Mouse (Mus musculus) neural tube, embryonic 10.5 days (tissue): ENCODE data around the gene Dbn1.

Experiments
- DNase-seq: peaks from one replicate; pipeline ENCODE4 v3.0.0-alpha.2; 2017; ENCODE audit warnings: low spot score; ENCODE audit errors: extremely low spot score

Dbn1 gene

DNA sequence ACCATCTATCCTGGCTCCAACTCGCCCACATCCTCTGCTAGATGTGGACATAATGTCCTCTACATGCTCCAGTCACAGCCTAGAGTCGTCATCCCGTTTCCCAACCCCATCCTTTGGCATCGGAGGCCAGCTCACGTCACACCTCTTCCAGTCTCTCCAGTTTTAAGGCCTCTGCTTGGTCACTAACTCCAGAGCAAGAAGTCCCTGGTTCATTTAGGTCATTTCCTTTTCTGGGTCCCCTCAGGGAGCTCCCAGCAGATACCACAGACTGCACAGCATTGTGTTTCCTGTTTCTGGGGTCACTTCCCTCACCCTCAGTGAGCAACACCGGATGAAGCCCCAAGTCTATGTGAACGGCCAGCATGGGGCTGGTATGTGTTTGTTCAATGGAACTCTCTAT is 8.9 kb downstream of the Dbn1 start:
- no peak for DNase-seq

DNA sequence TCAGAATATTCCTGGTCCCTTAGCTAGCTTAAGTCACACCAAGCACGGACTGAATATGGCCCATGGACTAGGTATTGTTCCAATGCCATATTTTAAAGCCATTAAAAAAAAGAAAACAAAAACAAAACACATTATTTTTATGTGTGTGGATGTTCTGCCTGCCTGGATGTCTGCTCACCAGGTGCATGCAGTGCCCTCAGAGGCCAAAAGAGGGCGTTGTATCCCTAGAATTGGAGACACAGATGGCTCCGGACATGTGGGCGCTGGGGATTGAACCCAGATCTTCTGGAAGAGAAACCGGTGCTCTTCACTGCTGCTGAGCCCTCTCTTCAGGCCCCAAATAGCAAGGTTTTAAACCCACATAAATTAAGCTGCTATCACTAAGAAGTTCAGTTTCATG is 9.9 kb downstream of the Dbn1 start:
- peak; percentile 44 for DNase-seq

DNA sequence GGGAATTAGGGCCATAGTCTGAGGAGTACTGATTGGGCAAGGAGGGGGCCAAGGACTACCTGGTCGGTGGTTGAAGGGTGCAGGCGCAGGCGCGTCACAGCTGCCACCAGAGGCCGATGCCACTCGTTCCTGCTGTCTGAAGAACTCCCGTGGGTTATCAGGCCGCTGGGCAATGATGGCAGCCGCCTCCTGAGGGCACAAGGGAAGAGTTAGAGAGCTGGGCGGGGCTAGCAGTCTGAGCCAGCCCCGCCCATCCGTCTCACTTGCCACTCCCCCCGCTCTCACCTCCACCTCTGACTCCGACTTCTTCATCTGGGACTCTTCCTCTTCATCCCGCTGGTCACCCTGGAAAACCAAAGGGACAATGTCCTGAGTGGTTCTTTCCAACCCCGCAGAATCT is 10.4 kb downstream of the Dbn1 start:
- DNase-seq = no peak

GRCm38 (mm10) chr13:55476256-55476655 is 11.7 kb downstream of the Dbn1 start:
- no peak for DNase-seq

DNA sequence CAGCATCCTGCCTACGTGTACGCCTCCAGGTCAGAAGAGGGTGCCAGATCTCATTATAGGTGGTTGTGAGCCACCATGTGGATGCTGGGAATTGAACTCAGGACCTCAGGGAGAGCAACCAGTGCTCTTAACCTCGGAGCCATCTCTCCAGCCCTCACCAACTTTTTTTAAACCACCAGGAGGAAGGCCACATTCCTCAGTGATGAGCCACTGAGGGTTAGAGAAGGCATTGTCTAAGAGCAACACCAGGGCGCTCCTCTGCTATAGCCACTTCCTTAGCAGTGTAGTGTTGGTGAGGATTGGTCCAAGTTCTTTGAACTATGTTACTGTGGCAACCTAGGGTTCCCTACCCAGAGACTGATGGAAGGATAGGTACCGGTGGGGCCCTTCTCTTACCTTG is 12.2 kb downstream of the Dbn1 start:
- DNase-seq = no peak

- DNase-seq = peak; percentile 49
These were observed 13.3 kb downstream of the Dbn1 start for GRCm38 (mm10) chr13:55474621-55475069.

DNA sequence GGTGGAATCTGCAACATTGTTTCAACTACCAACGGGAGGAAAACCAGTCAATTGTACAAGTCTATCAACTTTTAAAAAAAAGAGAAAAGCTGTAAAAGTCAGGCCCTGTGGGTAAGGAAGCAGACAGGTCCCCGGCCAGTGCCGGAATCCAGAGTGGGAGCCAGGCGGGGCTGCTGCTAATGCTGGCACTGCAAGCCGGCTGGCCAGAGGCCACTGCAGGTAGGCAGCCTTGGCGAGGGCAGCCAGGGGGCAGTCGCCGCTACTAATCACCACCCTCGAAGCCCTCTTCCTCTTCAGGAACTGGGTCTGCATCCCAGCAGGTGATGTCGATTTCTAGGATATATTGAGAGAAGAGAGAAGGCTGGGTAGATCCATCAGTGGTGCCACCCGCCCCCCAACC is 13.9 kb downstream of the Dbn1 start:
- no peak for DNase-seq

DNA sequence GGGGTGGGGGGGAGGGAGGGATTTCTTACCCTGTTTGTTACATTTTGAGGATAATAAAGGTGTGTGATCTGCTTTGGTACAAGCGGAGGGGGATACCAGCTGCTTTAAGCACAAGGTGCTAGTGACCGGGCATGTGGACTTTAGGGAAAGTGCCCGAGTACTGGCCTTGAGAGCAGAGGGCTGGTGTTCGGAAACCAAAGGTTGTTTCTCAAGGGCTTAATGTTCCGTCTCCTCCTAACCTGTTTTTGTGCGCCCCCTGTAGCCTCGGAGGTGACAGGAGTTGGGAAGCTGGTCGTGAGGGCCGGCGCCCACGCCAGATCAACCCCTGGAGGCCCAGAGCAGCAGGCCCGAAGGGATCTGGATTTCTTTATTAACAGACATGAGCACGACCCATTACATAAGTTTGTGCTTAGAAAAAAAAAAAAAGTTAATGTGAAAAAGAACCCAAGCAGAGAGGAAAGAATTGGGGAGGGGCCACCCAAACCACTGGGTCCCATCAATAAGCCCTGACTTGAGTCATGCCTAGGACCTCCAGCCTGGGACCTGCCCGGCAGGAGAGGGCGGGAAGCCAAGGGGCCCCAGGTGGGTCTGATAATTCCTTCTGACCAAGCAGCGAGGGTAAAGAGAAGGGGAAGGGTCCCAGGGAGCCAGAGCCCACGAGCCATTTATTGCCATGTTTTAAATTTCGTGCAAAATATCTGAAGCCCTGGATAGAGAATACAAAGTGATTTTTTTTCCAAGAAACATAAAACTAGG is 14.7 kb downstream of the Dbn1 start:
- peak; percentile 54 for DNase-seq

DNA sequence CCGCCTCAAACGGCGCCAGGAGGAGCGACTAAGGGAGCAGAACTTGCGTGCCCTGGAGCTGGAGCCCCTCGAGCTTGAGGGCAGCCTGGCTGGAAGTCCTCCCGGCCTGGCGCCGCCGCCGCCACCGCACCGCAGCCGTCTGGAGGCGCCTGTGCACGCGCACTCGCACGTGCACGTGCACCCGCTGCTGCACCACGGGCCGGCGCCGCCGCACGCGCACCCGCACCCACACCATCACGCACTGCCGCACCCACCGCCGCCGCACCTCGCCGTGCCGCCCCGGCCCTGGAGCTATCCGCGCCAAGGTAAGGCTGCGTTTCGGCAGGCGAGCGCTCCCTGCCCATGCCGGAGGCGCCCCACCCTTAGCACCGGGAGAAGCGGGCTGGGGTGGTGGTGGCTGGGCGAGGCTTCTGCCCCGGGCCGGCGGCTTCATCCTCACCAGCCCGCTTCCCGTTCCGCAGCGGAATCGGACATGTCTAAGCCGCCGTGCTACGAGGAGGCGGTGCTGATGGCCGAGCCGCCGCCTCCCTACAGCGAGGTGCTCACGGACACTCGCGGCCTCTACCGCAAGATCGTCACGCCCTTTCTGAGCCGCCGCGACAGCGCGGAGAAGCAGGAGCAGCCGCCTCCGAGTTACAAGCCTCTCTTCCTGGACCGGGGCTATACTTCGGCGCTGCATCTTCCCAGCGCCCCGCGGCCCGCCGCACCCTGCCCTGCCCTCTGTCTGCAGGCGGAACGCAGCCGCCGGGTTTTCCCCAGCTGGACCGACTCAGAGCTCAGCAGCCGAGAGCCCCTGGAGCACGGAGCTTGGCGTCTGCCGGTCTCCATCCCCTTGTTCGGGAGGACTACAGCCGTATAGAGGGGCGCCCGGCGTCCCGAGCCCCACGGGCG is 15.5 kb downstream of the Dbn1 start:
- peak; percentile 82 for DNase-seq

DNA sequence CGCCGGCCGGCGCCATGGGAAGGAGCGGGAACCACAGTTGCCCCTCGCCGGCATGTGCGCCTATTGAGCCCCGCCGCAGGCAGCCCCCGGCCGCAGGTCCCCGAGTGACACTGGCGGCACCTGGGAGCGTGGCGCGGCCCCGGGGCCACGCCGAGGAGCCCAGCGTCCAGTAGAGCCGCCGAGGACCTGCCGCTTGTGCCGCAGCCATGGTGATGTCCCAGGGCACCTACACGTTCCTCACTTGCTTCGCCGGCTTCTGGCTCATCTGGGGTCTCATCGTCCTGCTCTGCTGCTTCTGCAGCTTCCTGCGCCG is 16.1 kb downstream of the Dbn1 start:
- DNase-seq = no peak

DNA sequence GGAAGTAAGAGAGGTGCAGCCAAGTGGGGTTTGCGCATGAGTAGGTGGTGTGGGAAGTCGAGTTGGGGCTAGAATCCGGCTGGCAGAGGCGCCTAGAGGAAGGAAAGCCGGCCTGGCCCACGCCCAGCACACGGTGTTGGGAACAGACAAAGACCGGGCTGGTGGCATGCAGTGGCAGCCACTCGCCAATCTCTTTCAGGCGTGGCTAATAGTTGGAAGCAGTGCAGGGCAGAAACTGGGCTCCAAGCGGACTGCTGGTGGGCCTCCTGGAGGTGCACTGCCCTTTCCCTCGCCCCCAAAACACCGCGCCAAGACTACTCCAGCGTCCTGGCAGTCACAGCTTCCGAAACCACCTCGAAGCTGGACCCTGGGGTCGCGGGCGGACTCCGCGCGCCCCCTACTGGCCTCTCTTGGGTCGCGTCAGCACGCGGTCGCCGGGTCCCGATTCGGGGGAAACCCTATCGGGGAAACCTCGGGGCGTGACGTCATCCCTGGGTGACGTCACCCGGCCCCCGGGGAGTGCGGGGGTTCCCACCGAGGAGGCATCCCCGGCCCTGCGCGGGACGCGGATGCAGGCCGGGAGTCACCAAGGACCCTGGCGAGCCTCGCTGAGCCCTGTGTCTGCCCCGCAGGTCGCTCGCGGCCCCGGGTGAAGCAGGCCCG is 16.6 kb downstream of the Dbn1 start:
- DNase-seq = peak; percentile 95

DNA sequence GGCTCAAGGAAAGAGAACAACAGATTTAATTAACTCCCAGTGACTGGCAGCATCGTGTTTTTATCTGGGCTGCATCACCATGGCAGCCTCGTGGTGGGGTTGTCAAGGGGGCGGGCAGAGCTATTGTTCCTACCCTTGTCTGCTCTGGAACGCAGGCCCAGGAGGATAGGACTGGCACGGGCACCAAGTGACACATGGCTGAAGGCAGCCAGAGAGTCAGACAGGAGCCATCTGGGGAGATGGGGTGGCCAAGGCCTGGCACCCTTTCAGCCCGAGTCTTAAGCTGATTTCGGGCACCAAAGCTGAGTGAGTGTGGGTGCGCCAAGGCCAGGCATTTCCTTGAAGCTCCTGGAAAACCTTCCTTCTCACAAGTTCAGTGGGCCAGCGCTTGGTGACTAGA is 17.5 kb downstream of the Dbn1 start:
- no peak for DNase-seq

DNA sequence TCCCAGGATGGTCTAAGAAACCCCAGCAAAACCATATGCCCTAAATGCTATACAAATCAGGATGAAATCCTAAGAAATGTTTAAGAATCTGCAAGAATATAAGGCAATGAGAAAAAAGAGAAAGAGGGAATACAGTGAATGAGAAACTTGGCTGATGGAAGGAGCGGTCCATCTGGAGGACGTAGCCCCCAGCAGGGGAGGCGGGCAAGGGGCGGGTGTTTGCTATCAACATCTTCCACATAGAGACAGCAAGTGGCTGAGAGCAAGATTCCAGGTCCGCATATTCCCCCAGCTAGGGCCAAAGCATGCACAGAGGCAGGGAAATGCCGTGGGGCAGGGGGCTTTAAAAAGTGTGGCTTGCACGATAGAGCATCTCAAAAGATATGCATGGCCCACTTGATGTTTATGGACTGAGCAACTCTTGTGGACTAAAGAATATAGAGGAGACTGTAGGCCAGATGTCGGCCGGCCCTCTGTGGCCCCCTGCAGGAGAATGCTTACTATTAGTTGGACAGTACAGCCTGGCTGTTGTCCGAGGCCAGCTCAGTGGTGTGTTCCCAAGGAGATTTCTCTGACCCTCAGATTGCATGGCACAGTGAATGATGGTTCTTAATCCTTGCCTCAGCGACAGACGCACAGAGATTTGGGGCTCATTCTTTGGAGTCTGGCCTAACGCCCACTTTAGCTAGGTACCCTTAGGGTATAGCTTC is 18.9 kb downstream of the Dbn1 start:
- DNase-seq = peak; percentile 55

DNA sequence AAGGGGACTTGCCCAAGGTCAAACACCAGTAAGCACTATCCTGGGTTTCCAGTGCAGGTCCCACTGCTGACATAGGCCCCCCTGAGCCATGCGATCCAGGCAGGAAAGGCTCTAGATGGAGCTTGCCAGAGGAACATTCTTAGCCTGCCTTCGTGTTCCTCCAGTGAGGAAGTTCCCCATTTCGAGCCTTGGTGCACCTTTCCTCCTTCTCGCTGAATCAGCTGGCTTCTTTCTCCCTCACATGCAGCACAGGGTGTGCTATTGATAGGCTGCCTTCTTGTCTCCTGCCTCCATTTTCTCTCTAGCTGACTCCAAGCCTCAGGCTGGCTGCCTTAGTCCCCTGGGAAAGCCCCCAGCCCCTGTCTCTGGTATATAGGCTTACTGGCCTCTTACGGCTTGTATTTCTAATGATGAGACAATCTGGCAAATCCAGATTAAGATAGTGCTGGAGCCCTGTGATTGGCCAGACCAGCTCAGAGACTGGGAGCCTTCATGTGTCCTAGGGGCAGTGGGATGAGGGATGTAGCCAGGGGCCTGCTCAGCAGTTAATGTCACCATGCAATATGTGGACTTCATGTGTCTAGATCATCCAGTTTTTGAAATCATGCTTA is 22.0 kb downstream of the Dbn1 start:
- no peak for DNase-seq

GRCm38 (mm10) chr13:55465184-55465583 is 22.7 kb downstream of the Dbn1 start:
- no peak for DNase-seq

DNA sequence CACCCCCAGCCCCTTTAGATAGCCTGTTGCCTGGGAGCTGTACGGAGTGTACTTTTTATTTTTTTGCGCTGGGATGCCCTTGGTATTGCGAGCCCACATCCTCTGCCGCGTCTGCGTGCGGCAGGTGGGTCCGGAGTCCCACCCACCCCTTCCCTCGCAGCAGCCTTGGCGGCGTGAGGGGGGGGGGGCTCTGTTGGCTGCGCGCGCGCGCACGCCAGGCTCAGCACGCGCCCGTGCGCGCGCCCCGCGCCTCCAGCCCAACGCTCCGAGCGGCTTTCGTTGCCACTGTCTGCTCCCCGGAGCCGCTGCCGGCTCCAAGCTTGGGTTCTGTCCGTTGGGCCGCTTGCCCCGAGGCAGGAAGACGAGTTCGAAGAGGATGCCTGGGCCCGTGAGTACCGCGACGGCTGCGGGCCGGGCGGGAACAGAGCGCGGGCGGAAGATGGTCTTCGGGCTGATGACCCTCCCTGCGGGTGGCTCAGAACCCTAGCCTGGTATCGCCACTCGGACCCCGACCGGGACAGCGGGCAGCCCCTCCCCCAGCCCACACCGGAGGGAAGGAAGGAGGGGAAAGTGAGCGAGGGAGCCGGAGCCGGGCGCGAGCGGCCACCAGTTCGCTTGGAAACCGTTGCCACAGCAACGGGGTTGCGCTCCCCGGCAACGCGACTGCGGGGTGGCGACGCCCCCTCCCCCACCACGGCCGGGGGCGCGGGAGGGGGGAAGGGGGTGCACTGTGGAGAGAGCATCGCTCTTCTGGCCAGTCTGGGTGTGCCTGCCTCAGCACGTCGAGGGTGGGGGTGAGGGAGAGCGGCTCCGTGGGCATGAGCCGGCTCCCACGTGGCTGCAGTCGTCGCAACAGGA is 23.7 kb downstream of the Dbn1 start, which contains the start of gene Prr7:
TSS of gene Prr7 (plus strand) at position 241 of the 858 bp plus-strand sequence.
- peak; percentile 85 for DNase-seq

DNA sequence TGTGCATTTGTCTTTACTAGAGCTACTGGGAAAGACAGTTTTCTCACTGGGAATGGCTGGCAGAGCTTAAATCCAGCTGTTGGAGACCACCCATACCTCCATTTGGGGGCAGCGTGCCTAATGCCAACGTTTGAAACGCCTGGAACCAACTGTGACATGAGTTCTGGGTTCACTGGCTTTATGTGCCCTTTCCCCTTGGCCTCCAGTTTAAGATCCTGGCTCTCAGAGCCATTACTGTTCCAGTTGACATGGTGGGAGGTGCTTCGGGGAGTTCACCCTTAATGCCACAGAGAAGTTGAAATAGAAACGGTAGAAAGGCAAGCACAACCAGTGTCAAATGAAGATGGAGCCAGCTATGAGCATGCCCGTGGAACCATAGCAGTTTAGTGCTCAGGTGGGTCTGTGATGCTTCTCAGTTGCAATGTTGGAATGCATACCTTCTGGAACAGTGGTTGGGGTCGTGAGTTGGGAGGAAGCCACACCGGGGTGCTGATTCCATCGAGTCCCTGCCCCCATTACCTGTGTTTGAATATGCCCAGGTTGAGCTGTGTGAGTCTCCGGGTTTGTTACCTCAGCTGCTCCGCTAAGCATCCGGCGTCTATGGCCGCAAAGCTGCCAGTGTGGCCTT is 24.4 kb downstream of the Dbn1 start:
- DNase-seq = no peak

GRCm38 (mm10) chr13:55462965-55463364 is 24.9 kb downstream of the Dbn1 start:
- DNase-seq = no peak

DNA sequence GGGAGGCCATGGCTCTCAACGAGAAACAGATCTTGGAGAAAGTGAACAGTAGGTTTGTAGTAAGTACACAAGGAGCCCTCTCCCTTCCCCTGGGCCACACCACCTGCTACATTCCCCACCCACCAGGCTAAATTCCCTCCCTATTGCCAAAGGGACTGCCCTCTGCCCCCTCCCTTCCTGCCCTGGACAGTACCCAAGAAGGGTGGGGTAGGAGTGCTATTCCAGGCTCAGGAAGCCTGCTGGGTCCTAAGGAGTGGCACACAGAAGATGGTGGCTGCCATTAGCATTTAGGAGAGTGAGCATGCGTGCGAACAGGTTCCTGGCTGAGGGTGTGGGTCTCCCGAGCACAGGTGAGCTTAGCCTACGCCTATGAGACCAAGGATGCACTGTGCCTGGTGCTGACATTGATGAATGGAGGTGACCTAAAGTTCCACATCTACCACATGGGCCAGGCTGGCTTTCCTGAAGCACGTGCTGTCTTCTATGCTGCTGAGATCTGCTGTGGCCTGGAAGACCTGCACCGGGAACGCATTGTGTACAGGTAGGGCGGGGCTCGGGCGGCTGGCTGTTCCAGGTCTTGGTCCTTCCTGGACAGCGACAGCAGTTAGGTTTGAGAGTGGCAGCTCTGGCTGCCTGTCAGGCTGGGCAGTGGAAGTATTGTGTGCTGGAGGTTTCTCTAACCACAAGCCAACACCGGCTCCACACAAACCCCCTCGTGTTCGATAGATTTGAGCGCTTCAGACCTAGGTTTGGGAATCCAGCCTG is 35.9 kb downstream of the Dbn1 start:
- no peak for DNase-seq
